Mouse (Mus musculus): ENCODE data around the gene Gdpd4.

GRCm38 (mm10) chr7:97877846-97878538, 41.8 kb upstream of the Gdpd4 start:
- TF ChIP-seq BHLHE40 (IDR thresholded peaks at IDR 0.05; ENCODE audit: borderline replicate concordance, low read depth, low read length) (no peak), POLR2A (IDR thresholded peaks at IDR 0.05; ENCODE audit: control insufficient read depth in 1 of 2, insufficient read depth in 1 of 2, low read depth in 1 of 2, low read length in 2 of 2, poor library complexity in 1 of 2) (no peak), CHD2 (IDR thresholded peaks at IDR 0.05; ENCODE audit: low read length) (no peak), ELF1 (IDR thresholded peaks at IDR 0.05; ENCODE audit: low read depth, low read length) (no peak), MYB (IDR thresholded peaks at IDR 0.05; ENCODE audit: low read depth, low read length) (no peak), CTCF (IDR thresholded peaks at IDR 0.05 in 2 of 3, conservative IDR thresholded peaks at IDR 0.05 in 1 of 3; ENCODE audit: control insufficient read depth in 1 of 3, insufficient read depth in 1 of 3, low read depth in 2 of 3, low read length in 3 of 3, poor library complexity in 1 of 3, severe bottlenecking in 1 of 3) (no peak), TAL1 (IDR thresholded peaks at IDR 0.05; ENCODE audit: low read length) (no peak), HCFC1 (IDR thresholded peaks at IDR 0.05; ENCODE audit: low read depth, low read length) (no peak), MAFK (IDR thresholded peaks at IDR 0.05; ENCODE audit: borderline replicate concordance, low read depth, low read length) (no peak), GATA1 (IDR thresholded peaks at IDR 0.05; ENCODE audit: low read depth, low read length) (no peak), ZKSCAN1 (IDR thresholded peaks at IDR 0.05; ENCODE audit: low read depth, low read length) (no peak)
